Mouse (Mus musculus): ENCODE data around the gene Kcp. TPM values are rescaled to one million over a fixed set of nuclear protein-coding genes. Genes with fewer than 3 reads are reported as not detected.
A peak's percentile ranks its signal among the peaks of the same experiment; 100 is the strongest.

Kcp gene
- polyA plus RNA-seq, 1 experiment, result 0.18 TPM

- TF ChIP-seq MYOG (IDR thresholded peaks at IDR 0.05; ENCODE audit: control insufficient read depth, extremely low read depth, insufficient read length) (no peak), USF1 (IDR thresholded peaks at IDR 0.05; ENCODE audit: low read depth) (no peak), MYOD1 (IDR thresholded peaks at IDR 0.05; ENCODE audit: control insufficient read depth, insufficient read length, low read depth) (no peak), CTCF (IDR thresholded peaks at IDR 0.05; ENCODE audit: control insufficient read depth, insufficient read depth, insufficient read length) (no peak), CEBPB (IDR thresholded peaks at IDR 0.05; ENCODE audit: low read depth) (no peak), MAX (IDR thresholded peaks at IDR 0.05) (no peak), FOSL1 (IDR thresholded peaks at IDR 0.05; ENCODE audit: insufficient read depth, low read length, poor library complexity, severe bottlenecking) (no peak)
- Histone ChIP-seq H3K4me3 (ENCODE audit: insufficient read depth, poor library complexity, severe bottlenecking) (no peak overlapping the region), H3K79me2 (ENCODE audit: control insufficient read depth, insufficient read depth) (peaks cover 14% of the 10 kb centered on the region), H3K79me3 (ENCODE audit: low read depth) (peaks cover 2% of the 10 kb centered on the region), H3K36me3 (ENCODE audit: control insufficient read depth, insufficient read depth) (peaks cover 3% of the 10 kb centered on the region), H3K27me3 (ENCODE audit: control insufficient read depth, insufficient read depth, insufficient read length) (no peaks in the 10 kb centered on the region), H3ac (ENCODE audit: control insufficient read depth, insufficient read length, low read depth) (no peak overlapping the region)
Observed at GRCm38 (mm10) chr6:29468851-29469250, 38.9 kb downstream of the Kcp start.

GRCm38 (mm10) chr6:29467583-29468354, 40.0 kb downstream of the Kcp start, which contains the start of gene Atp6v1f:
Gene Atp6v1f, plus strand, starts transcription at chr6:29467718.
- peaks cover 14% of the 10 kb centered on the region for H3K79me2 ChIP-seq (ENCODE audit: control insufficient read depth, insufficient read depth)
- H3K79me3 ChIP-seq (ENCODE audit: low read depth), result peaks cover 2% of the 10 kb centered on the region
- H3K4me3 ChIP-seq (ENCODE audit: insufficient read depth, poor library complexity, severe bottlenecking), result peak within 1 kb of the TSS; percentile 84
- H3K36me3 ChIP-seq (ENCODE audit: control insufficient read depth, insufficient read depth), result peaks cover 3% of the 10 kb centered on the region
- H3K27me3 ChIP-seq (ENCODE audit: control insufficient read depth, insufficient read depth, insufficient read length), result no peaks in the 10 kb centered on the region
- H3ac ChIP-seq (ENCODE audit: control insufficient read depth, insufficient read length, low read depth), result peak within 1 kb of the TSS; percentile 78
- TF ChIP-seq CEBPB (IDR thresholded peaks at IDR 0.05; ENCODE audit: low read depth), result peak; percentile 99
- no peak for TF ChIP-seq FOSL1 (IDR thresholded peaks at IDR 0.05; ENCODE audit: insufficient read depth, low read length, poor library complexity, severe bottlenecking)
- TF ChIP-seq MYOG (IDR thresholded peaks at IDR 0.05; ENCODE audit: control insufficient read depth, extremely low read depth, insufficient read length), result no peak
- no peak for TF ChIP-seq CTCF (IDR thresholded peaks at IDR 0.05; ENCODE audit: control insufficient read depth, insufficient read depth, insufficient read length)
- TF ChIP-seq USF1 (IDR thresholded peaks at IDR 0.05; ENCODE audit: low read depth), result peak; percentile 87
- TF ChIP-seq MYOD1 (IDR thresholded peaks at IDR 0.05; ENCODE audit: control insufficient read depth, insufficient read length, low read depth), result no peak
- TF ChIP-seq MAX (IDR thresholded peaks at IDR 0.05), result peak; percentile 26

- Histone ChIP-seq H3K27me3 (ENCODE audit: control insufficient read depth, insufficient read depth, insufficient read length) (no peaks in the 10 kb centered on the region), H3K79me2 (ENCODE audit: control insufficient read depth, insufficient read depth) (peaks cover 8% of the 10 kb centered on the region), H3ac (ENCODE audit: control insufficient read depth, insufficient read length, low read depth) (no peak overlapping the region), H3K4me3 (ENCODE audit: insufficient read depth, poor library complexity, severe bottlenecking) (no peak overlapping the region), H3K79me3 (ENCODE audit: low read depth) (peaks cover 2% of the 10 kb centered on the region), H3K36me3 (ENCODE audit: control insufficient read depth, insufficient read depth) (peaks cover 28% of the 10 kb centered on the region)
- TF ChIP-seq MYOG (IDR thresholded peaks at IDR 0.05; ENCODE audit: control insufficient read depth, extremely low read depth, insufficient read length) (no peak), MYOD1 (IDR thresholded peaks at IDR 0.05; ENCODE audit: control insufficient read depth, insufficient read length, low read depth) (no peak), MAX (IDR thresholded peaks at IDR 0.05) (no peak), CEBPB (IDR thresholded peaks at IDR 0.05; ENCODE audit: low read depth) (no peak), USF1 (IDR thresholded peaks at IDR 0.05; ENCODE audit: low read depth) (no peak), CTCF (IDR thresholded peaks at IDR 0.05; ENCODE audit: control insufficient read depth, insufficient read depth, insufficient read length) (no peak), FOSL1 (IDR thresholded peaks at IDR 0.05; ENCODE audit: insufficient read depth, low read length, poor library complexity, severe bottlenecking) (no peak)
Observed at GRCm38 (mm10) chr6:29463388-29463787, 44.4 kb downstream of the Kcp start.

GRCm38 (mm10) chr6:29461502-29461901, 46.2 kb downstream of the Kcp start:
- H3K79me3 ChIP-seq (ENCODE audit: low read depth), result no peaks in the 10 kb centered on the region
- H3K27me3 ChIP-seq (ENCODE audit: control insufficient read depth, insufficient read depth, insufficient read length), result no peaks in the 10 kb centered on the region
- H3ac ChIP-seq (ENCODE audit: control insufficient read depth, insufficient read length, low read depth), result no peak overlapping the region
- H3K4me3 ChIP-seq (ENCODE audit: insufficient read depth, poor library complexity, severe bottlenecking), result no peak overlapping the region
- H3K79me2 ChIP-seq (ENCODE audit: control insufficient read depth, insufficient read depth), result no peaks in the 10 kb centered on the region
- H3K36me3 ChIP-seq (ENCODE audit: control insufficient read depth, insufficient read depth), result peaks cover 46% of the 10 kb centered on the region
- TF ChIP-seq CTCF (IDR thresholded peaks at IDR 0.05; ENCODE audit: control insufficient read depth, insufficient read depth, insufficient read length) (no peak), CEBPB (IDR thresholded peaks at IDR 0.05; ENCODE audit: low read depth) (no peak), MYOD1 (IDR thresholded peaks at IDR 0.05; ENCODE audit: control insufficient read depth, insufficient read length, low read depth) (no peak), MYOG (IDR thresholded peaks at IDR 0.05; ENCODE audit: control insufficient read depth, extremely low read depth, insufficient read length) (no peak), FOSL1 (IDR thresholded peaks at IDR 0.05; ENCODE audit: insufficient read depth, low read length, poor library complexity, severe bottlenecking) (no peak), USF1 (IDR thresholded peaks at IDR 0.05; ENCODE audit: low read depth) (no peak), MAX (IDR thresholded peaks at IDR 0.05) (no peak)

GRCm38 (mm10) chr6:29450667-29451066, 57.1 kb downstream of the Kcp start:
- Histone ChIP-seq H3K36me3 (ENCODE audit: control insufficient read depth, insufficient read depth) (peaks cover 93% of the 10 kb centered on the region), H3K79me3 (ENCODE audit: low read depth) (no peaks in the 10 kb centered on the region), H3K27me3 (ENCODE audit: control insufficient read depth, insufficient read depth, insufficient read length) (no peaks in the 10 kb centered on the region), H3K79me2 (ENCODE audit: control insufficient read depth, insufficient read depth) (no peaks in the 10 kb centered on the region), H3K4me3 (ENCODE audit: insufficient read depth, poor library complexity, severe bottlenecking) (no peak overlapping the region), H3ac (ENCODE audit: control insufficient read depth, insufficient read length, low read depth) (no peak overlapping the region)
- TF ChIP-seq CEBPB (IDR thresholded peaks at IDR 0.05; ENCODE audit: low read depth) (no peak), MAX (IDR thresholded peaks at IDR 0.05) (no peak), MYOG (IDR thresholded peaks at IDR 0.05; ENCODE audit: control insufficient read depth, extremely low read depth, insufficient read length) (no peak)

All from C2C12 (cell line).